Mouse (Mus musculus) lung, postnatal 0 days (tissue): ENCODE measurements around the gene Tex14.

ENCODE experiments used
- CTCF ChIP-seq: IDR thresholded peaks from 2 replicates; pipeline ENCODE4 v1.5.1; 2016; ENCODE audit warnings: antibody characterized with exemption, mild to moderate bottlenecking
- EP300 ChIP-seq: IDR thresholded peaks from 2 replicates; pipeline ENCODE4 v1.6.1; 2016; ENCODE audit warnings: antibody characterized with exemption, mild to moderate bottlenecking, control low read depth

DNA sequence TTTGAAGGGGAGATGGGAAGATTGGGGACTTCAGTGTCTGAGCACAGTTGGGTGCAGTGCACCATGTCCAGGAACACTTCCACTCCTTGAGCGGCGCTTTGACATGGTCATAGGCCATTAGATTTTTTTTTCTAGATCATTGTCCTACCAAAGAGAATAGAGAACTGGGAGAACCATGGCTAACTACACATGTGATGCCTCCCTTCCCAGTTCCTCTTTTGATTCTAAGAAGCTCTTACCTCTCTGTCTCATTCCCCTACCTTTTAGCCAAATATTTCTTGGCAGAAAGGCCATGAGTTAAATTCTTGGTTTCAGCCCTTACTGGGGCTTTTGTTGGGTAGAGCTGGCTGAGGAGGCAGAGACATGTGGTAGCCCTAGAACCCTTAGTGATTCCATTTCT, 198.7 kb downstream of the Tex14 start:
- no peak for TF ChIP-seq CTCF
- TF ChIP-seq EP300: no peak
